Mouse (Mus musculus): ENCODE measurements around the gene Ccdc146.
A peak's percentile ranks its signal among the peaks of the same experiment; 100 is the strongest.

Gene Ccdc146

GRCm38 (mm10) chr5:21434148-21434929 is 9.9 kb upstream of the Ccdc146 start:
- Histone ChIP-seq H3K27me3 (ENCODE audit: insufficient read depth, low read length) (no peaks in the 10 kb centered on the region), H3K4me1 (replicated peaks; ENCODE audit: low read depth, low read length) (peaks cover 4% of the 10 kb centered on the region; the same call in 1 of the 2 replicates), H3K4me3 (replicated peaks; ENCODE audit: low read length) (no peak overlapping the region), H3K36me3 (ENCODE audit: insufficient read depth, low read length) (peaks cover 35% of the 10 kb centered on the region), H3K9me3 (ENCODE audit: low read length) (no peaks in the 10 kb centered on the region)
- TF ChIP-seq POU5F1 (IDR thresholded peaks at IDR 0.05; ENCODE audit: borderline replicate concordance, low read length) (no peak), NANOG (IDR thresholded peaks at IDR 0.05; ENCODE audit: borderline replicate concordance, low read length) (no peak), CTCF (conservative IDR thresholded peaks at IDR 0.05; ENCODE audit: low read length) (peak; percentile 15; the same call in 1 of the 2 replicates)

GRCm38 (mm10) chr5:21426666-21427065 is 2.2 kb upstream of the Ccdc146 start:
- Histone ChIP-seq H3K4me1 (replicated peaks; ENCODE audit: low read depth, low read length) (peaks cover 23% of the 10 kb centered on the region), H3K9me3 (ENCODE audit: low read length) (no peaks in the 10 kb centered on the region), H3K4me3 (replicated peaks; ENCODE audit: low read length) (peak overlapping the region; percentile 94; the same call in 1 of the 2 replicates), H3K27me3 (ENCODE audit: insufficient read depth, low read length) (peaks cover 4% of the 10 kb centered on the region; the same call in 1 of the 2 replicates), H3K36me3 (ENCODE audit: insufficient read depth, low read length) (peaks cover 16% of the 10 kb centered on the region)
- TF ChIP-seq NANOG (IDR thresholded peaks at IDR 0.05; ENCODE audit: borderline replicate concordance, low read length) (no peak), POU5F1 (IDR thresholded peaks at IDR 0.05; ENCODE audit: borderline replicate concordance, low read length) (no peak), CTCF (conservative IDR thresholded peaks at IDR 0.05; ENCODE audit: low read length) (no peak)

- H3K9me3 ChIP-seq (ENCODE audit: low read length), result no peaks in the 10 kb centered on the region
- no peaks in the 10 kb centered on the region for H3K36me3 ChIP-seq (ENCODE audit: insufficient read depth, low read length)
- no peak overlapping the region for H3K4me3 ChIP-seq (replicated peaks; ENCODE audit: low read length)
- TF ChIP-seq CTCF (conservative IDR thresholded peaks at IDR 0.05; ENCODE audit: low read length), result 0 out of 2 replicates have a peak, but pooled peaks have one; percentile 3
- TF ChIP-seq NANOG (IDR thresholded peaks at IDR 0.05; ENCODE audit: borderline replicate concordance, low read length), result no peak
- no peak for TF ChIP-seq POU5F1 (IDR thresholded peaks at IDR 0.05; ENCODE audit: borderline replicate concordance, low read length)
- H3K27me3 ChIP-seq (ENCODE audit: insufficient read depth, low read length), result no peaks in the 10 kb centered on the region
- peaks cover 22% of the 10 kb centered on the region for H3K4me1 ChIP-seq (replicated peaks; ENCODE audit: low read depth, low read length)
Observed at GRCm38 (mm10) chr5:21420609-21421008, 3.9 kb downstream of the Ccdc146 start.

- TF ChIP-seq CTCF (conservative IDR thresholded peaks at IDR 0.05; ENCODE audit: low read length), result no peak
- no peak for TF ChIP-seq POU5F1 (IDR thresholded peaks at IDR 0.05; ENCODE audit: borderline replicate concordance, low read length)
- no peak for TF ChIP-seq NANOG (IDR thresholded peaks at IDR 0.05; ENCODE audit: borderline replicate concordance, low read length)
- Histone ChIP-seq H3K27me3 (ENCODE audit: insufficient read depth, low read length) (no peaks in the 10 kb centered on the region), H3K4me1 (replicated peaks; ENCODE audit: low read depth, low read length) (peaks cover 29% of the 10 kb centered on the region), H3K4me3 (replicated peaks; ENCODE audit: low read length) (no peak overlapping the region), H3K36me3 (ENCODE audit: insufficient read depth, low read length) (no peaks in the 10 kb centered on the region), H3K9me3 (ENCODE audit: low read length) (no peaks in the 10 kb centered on the region)
Observed at GRCm38 (mm10) chr5:21418613-21419012, 5.9 kb downstream of the Ccdc146 start.

- no peaks in the 10 kb centered on the region for H3K27me3 ChIP-seq (ENCODE audit: insufficient read depth, low read length)
- no peak overlapping the region for H3K4me3 ChIP-seq (replicated peaks; ENCODE audit: low read length)
- H3K36me3 ChIP-seq (ENCODE audit: insufficient read depth, low read length), result no peaks in the 10 kb centered on the region
- TF ChIP-seq NANOG (IDR thresholded peaks at IDR 0.05; ENCODE audit: borderline replicate concordance, low read length), result peak; percentile 16; the same call in 1 of the 2 replicates
- TF ChIP-seq POU5F1 (IDR thresholded peaks at IDR 0.05; ENCODE audit: borderline replicate concordance, low read length), result no peak
- no peak for TF ChIP-seq CTCF (conservative IDR thresholded peaks at IDR 0.05; ENCODE audit: low read length)
- H3K4me1 ChIP-seq (replicated peaks; ENCODE audit: low read depth, low read length), result peaks cover 33% of the 10 kb centered on the region
- peaks cover 21% of the 10 kb centered on the region for H3K9me3 ChIP-seq (ENCODE audit: low read length)
Observed at GRCm38 (mm10) chr5:21414116-21414820, 10.2 kb downstream of the Ccdc146 start.

- H3K36me3 ChIP-seq (ENCODE audit: insufficient read depth, low read length), result no peaks in the 10 kb centered on the region
- TF ChIP-seq NANOG (IDR thresholded peaks at IDR 0.05; ENCODE audit: borderline replicate concordance, low read length), result no peak
- H3K4me1 ChIP-seq (replicated peaks; ENCODE audit: low read depth, low read length), result peaks cover 29% of the 10 kb centered on the region
- no peak overlapping the region for H3K4me3 ChIP-seq (replicated peaks; ENCODE audit: low read length)
- peaks cover 21% of the 10 kb centered on the region for H3K9me3 ChIP-seq (ENCODE audit: low read length)
- H3K27me3 ChIP-seq (ENCODE audit: insufficient read depth, low read length), result no peaks in the 10 kb centered on the region
Observed at GRCm38 (mm10) chr5:21413322-21413721, 11.2 kb downstream of the Ccdc146 start.

GRCm38 (mm10) chr5:21412056-21412455 is 12.4 kb downstream of the Ccdc146 start:
- no peak for TF ChIP-seq CTCF (conservative IDR thresholded peaks at IDR 0.05; ENCODE audit: low read length)
- no peak for TF ChIP-seq POU5F1 (IDR thresholded peaks at IDR 0.05; ENCODE audit: borderline replicate concordance, low read length)
- no peak for TF ChIP-seq NANOG (IDR thresholded peaks at IDR 0.05; ENCODE audit: borderline replicate concordance, low read length)
- Histone ChIP-seq H3K36me3 (ENCODE audit: insufficient read depth, low read length) (no peaks in the 10 kb centered on the region), H3K27me3 (ENCODE audit: insufficient read depth, low read length) (no peaks in the 10 kb centered on the region), H3K4me1 (replicated peaks; ENCODE audit: low read depth, low read length) (peaks cover 18% of the 10 kb centered on the region), H3K9me3 (ENCODE audit: low read length) (peaks cover 21% of the 10 kb centered on the region), H3K4me3 (replicated peaks; ENCODE audit: low read length) (no peak overlapping the region)

- Histone ChIP-seq H3K4me3 (replicated peaks; ENCODE audit: low read length) (no peak overlapping the region), H3K27me3 (ENCODE audit: insufficient read depth, low read length) (no peaks in the 10 kb centered on the region), H3K4me1 (replicated peaks; ENCODE audit: low read depth, low read length) (peaks cover 18% of the 10 kb centered on the region), H3K36me3 (ENCODE audit: insufficient read depth, low read length) (no peaks in the 10 kb centered on the region), H3K9me3 (ENCODE audit: low read length) (peaks cover 21% of the 10 kb centered on the region)
- no peak for TF ChIP-seq NANOG (IDR thresholded peaks at IDR 0.05; ENCODE audit: borderline replicate concordance, low read length)
- no peak for TF ChIP-seq CTCF (conservative IDR thresholded peaks at IDR 0.05; ENCODE audit: low read length)
- no peak for TF ChIP-seq POU5F1 (IDR thresholded peaks at IDR 0.05; ENCODE audit: borderline replicate concordance, low read length)
Observed at GRCm38 (mm10) chr5:21411261-21411666, 13.2 kb downstream of the Ccdc146 start.
